Mouse (Mus musculus): ENCODE measurements around the gene Fam189b.

Fam189b gene

GRCm38 (mm10) chr3:89166945-89167344 lies 16.0 kb upstream of the Fam189b start:
- no peak for DNase-seq

GRCm38 (mm10) chr3:89174844-89175243 lies 8.1 kb upstream of the Fam189b start:
- no peak for DNase-seq

- DNase-seq, result no peak
Observed at GRCm38 (mm10) chr3:89175544-89175943, 7.4 kb upstream of the Fam189b start.

- no peak for DNase-seq
Observed at GRCm38 (mm10) chr3:89176421-89176820, 6.5 kb upstream of the Fam189b start.

- DNase-seq, result peak; percentile 75 to 88
Observed at GRCm38 (mm10) chr3:89177242-89178106, 5.5 kb upstream of the Fam189b start, which contains the start of gene Scamp3. TSS of gene Scamp3 (plus strand) at chr3:89177473.

- no peak for DNase-seq
Observed at GRCm38 (mm10) chr3:89178107-89178385, 4.9 kb upstream of the Fam189b start.

- DNase-seq, result no peak
Observed at GRCm38 (mm10) chr3:89179056-89179455, 3.9 kb upstream of the Fam189b start.

GRCm38 (mm10) chr3:89181749-89182500 lies 1.0 kb upstream of the Fam189b start:
- DNase-seq, result no peak

- DNase-seq, result no peak
Observed at GRCm38 (mm10) chr3:89182531-89183057, 349 bp upstream of the Fam189b start.

GRCm38 (mm10) chr3:89183959-89184315 lies 994 bp downstream of the Fam189b start:
- no peak for DNase-seq

- peak; percentile 67 to 78 for DNase-seq
Observed at GRCm38 (mm10) chr3:89187197-89187596, 4.3 kb downstream of the Fam189b start.

GRCm38 (mm10) chr3:89187690-89188477 lies 4.9 kb downstream of the Fam189b start:
- DNase-seq, result peak; percentile 50 to 68

- DNase-seq, result peak in 1 of 2 experiments; percentile 60
Observed at GRCm38 (mm10) chr3:89188478-89188875, 5.5 kb downstream of the Fam189b start.

GRCm38 (mm10) chr3:89190436-89190835 lies 7.5 kb downstream of the Fam189b start:
- DNase-seq, result peak in 1 of 2 experiments; percentile 64

- DNase-seq, result no peak
Observed at GRCm38 (mm10) chr3:89193351-89193750, 10.4 kb downstream of the Fam189b start.

GRCm38 (mm10) chr3:89193853-89194252 lies 10.9 kb downstream of the Fam189b start:
- no peak for DNase-seq

- peak; percentile 91 to 93 for DNase-seq
Observed at GRCm38 (mm10) chr3:89195979-89196877, 13.3 kb downstream of the Fam189b start.

- no peak for DNase-seq
Observed at GRCm38 (mm10) chr3:89199839-89200238, 16.9 kb downstream of the Fam189b start.

GRCm38 (mm10) chr3:89202253-89203141 lies 19.6 kb downstream of the Fam189b start, which contains the start of gene Gba:
TSS of gene Gba (plus strand) at chr3:89202928.
- DNase-seq, result peak; percentile 65 to 75

- no peak for DNase-seq
Observed at GRCm38 (mm10) chr3:89203142-89203514, 20.2 kb downstream of the Fam189b start.

- no peak for DNase-seq
Observed at GRCm38 (mm10) chr3:89206079-89206478, 23.1 kb downstream of the Fam189b start.

Measured in thymus, adult 18-20 months (tissue).